Mouse (Mus musculus) urinary bladder, postnatal 10 days (tissue): ENCODE data around the gene Snrnp48.

Source experiments
- DNase-seq: peaks from one replicate; pipeline ENCODE4 v3.0.0; 2022; ENCODE audit warnings: low spot score

Snrnp48 gene

GRCm38 (mm10) chr13:38269055-38269692, 64.4 kb downstream of the Snrnp48 start:
- DNase-seq, result no peak

GRCm38 (mm10) chr13:38272624-38273023, 67.9 kb downstream of the Snrnp48 start:
- no peak for DNase-seq
